Mouse (Mus musculus) urinary bladder, postnatal 10 days (tissue): Measurements from ENCODE around the gene Fam171a1.
"Not testable (repeated sequence)": the region's sequence is repeated elsewhere in the genome, so short reads cannot be mapped to it uniquely, and the experiment has no call there.

ENCODE experiments used
- DNase-seq: peaks from one replicate; pipeline ENCODE4 v3.0.0; 2022; ENCODE audit warnings: low spot score

Gene Fam171a1

DNA sequence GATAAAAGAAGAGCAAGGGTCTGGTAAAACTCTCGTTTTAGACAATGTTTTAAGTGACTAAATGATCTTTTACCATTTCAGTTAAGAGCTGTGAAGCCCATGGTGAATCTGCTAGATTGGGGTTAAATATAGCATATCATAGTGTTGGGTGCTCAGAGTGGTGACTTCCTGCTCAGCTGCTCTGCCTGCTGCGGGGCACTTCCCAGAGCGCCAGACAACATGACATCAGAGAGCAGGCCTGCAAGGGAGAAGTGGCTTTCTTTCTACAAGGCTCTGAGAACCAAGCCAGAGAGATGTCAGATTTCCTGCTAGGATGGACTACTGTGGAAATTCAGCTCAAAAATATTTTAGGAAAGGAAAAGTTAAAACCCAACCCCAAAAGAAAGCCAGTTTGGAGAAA lies 57.8 kb downstream of the Fam171a1 start:
- DNase-seq, result no peak

DNA sequence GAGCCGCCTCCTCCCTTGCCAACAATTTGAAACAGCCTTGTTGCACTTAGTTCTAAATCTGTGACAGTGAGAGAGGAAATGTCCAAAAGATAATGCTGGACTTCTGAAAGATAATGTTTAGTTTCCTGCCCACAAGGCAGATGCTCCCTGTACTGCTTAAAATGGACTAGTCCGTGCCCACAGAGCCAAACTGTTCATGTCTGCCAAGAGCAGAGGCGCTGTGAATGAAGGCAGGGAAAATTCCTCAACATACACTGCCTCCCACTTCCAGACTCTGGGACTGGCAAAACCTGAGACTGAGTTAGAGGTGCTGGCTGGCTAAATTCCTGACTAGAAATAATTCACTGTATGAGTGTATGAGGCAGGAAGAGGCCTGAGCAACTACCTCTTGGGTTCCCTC lies 58.6 kb downstream of the Fam171a1 start:
- no peak for DNase-seq

DNA sequence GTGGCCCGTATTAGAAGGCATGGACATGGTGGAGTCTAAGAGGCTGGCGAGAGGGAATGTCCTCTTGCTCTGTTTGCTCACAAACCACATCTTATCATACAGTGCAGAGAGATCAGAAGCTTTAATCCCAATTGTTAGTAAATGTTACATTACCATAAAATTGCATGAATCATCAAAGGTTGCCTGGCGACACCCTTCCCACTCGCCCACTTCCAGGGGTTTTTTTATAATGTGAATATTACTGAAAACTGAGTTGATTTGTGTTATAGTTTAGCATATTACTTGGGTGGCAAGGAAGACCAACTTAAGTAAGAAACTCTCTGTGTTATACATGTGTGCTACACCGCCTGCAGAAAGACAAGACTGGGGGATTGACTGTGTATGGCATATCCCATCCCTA lies 60.9 kb downstream of the Fam171a1 start:
- no peak for DNase-seq

DNA sequence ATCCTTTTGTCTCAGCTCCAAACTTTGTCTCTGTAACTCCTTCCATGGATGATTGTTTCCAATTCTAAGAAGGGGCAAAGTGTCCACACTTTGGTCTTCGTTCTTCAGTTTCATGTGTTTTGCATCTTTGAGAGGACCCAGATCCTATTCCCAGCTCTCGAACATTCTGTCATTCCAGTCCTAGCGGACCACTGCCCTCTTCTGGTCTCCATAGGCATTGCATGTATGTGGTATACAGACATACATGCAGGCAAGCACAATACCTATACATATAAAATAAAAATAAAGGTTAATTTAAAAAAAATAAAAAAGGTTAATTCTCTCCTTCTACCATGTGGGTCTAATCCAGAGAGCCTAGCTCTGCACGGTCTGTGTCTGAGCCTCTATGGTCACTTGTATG lies 62.0 kb downstream of the Fam171a1 start:
- not testable (repeated sequence) for DNase-seq

DNA sequence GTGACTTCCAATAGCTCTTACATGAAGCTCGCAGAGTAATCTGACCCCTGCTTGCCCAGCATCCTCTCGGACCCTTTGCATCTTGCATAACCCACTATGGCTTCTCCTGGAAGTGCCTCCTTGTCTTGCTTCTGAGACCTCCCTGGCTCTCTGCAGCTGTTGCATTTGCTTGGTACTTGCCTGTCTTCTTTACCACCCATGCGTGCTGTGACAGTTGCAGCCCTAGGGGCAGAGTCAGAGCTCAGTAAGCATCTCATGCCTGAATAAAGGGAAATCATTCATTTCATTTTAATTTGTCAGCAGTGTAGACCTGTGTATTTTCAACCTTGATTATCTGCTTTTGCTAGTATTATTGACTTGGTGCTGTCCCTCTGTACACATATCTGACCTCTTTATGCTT lies 62.7 kb downstream of the Fam171a1 start:
- DNase-seq, result no peak

DNA sequence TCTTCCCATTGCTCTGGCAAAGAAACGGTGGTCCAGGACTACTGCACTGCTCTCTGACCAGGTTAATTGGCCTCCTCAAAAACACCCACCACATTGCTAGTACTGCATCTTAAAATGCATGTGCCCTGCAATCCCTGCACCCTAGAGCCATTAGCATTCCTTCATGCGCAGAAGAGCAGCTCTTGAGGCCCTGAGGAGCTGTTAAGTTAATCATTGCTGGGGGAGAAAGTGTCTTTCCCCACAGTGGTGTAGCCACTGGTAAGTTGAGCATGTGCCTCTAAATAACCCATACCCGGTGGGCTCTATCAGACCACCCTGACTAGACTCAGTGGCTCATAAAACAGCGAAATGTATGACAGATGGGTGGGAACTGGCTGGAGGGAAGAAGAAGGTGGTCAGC lies 66.5 kb downstream of the Fam171a1 start:
- no peak for DNase-seq

DNA sequence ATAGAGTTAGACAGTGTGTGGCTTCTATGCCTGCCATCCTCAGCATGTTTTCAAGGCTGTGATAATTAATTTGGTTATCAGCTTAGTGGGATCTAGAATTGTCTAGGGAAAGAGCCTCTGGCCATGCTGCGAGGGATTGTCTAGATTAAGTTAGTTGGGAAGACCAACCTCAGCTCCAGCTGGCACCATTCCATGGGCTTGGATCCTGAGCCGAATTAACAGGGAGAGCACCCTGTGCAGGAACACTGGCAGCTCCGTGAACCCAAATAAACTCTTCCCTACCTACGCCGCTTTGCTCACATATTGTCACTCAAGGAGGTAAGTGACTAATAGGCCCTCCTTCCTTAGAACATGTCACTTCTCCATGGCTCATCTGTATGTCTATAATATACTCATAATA lies 69.6 kb downstream of the Fam171a1 start:
- no peak for DNase-seq

DNA sequence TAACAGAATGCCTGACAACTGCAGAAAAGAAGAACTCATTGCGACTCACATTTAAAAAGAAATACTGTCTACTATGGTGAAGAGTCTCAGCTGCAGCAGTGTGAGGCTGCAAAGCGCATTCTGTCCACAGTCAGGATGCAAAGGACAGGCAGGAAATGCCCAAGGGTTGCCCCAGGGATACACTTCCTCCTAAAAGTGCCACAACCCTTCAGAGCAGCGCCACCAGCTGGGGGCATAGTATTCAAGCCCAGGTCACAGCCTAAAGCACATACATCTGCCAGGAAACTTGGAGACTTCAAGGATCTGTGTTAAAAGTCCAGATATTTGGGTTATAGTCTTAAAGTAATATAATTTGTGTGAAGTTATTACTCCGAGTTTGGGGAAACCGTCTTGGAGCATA lies 71.3 kb downstream of the Fam171a1 start:
- no peak for DNase-seq

DNA sequence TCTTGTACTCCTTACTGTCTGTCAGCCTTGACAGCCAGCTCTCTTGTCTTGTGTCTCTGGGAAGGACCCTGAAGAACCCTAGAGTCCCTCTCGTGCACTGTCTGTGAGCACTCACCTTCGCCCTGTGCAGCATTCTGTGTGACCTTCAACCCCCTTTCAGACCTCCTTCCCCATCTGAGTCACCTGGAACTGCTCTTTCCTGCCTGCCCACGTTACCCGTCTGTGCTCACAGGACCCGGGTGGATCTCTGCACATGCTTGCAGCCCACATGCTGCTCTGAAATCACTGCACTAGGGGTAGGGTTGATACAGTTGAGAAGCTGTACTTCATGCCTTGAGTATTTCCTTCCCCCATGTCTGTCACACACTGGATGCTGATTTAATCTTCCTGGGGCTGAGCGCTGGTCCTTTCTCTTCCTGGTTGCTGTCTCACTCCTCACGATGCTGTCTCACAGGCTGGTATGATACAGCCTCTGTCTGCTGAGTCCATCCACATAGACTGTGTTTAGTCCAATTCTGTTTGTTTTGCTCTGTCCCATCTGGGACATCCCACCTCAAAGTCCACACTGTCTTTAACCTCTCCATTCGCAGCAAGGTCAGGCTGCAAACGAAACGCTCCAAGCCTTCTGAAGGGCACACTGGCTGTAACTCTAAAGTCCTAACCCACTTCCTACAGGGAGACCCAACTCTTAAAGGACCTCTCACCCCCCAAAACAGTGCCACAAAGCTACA lies 74.9 kb downstream of the Fam171a1 start:
- DNase-seq, result no peak

DNA sequence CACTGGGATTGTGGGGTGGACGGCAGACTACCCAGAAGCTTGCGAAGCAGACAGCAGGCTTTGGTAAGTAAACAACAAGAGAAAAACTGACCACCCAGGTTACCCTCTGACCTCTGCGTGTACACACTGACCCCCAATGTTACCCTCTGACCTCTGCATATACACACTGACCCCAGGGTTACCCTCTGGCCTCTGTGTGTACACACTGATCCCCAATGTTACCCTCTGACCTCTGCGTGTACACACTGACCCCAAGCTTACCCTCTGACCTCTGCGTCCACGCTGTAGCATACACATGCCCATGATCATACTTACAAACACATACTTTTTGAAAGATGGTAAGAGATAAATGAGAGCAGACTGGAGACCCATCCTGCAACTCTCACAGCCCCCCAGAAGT lies 77.1 kb downstream of the Fam171a1 start:
- no peak for DNase-seq

DNA sequence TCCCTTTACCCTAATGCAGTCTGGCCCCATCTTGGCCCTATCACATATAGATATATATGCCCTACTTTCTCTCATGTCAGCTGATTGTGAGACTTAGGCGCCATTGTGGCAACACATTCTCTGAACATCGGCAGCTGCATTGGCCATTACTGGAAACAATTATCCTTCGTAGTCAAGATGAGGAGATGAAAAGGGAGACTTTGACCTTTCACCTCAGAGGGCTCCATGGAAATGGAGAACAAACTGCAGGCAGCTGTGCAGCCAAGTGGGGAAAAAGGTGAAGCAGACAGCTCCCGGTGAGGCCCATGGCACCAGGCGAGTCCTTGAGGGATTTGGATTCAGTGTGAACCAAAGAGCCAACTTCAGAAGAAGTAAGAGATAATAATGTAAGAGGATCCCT lies 81.5 kb downstream of the Fam171a1 start:
- DNase-seq, result no peak

DNA sequence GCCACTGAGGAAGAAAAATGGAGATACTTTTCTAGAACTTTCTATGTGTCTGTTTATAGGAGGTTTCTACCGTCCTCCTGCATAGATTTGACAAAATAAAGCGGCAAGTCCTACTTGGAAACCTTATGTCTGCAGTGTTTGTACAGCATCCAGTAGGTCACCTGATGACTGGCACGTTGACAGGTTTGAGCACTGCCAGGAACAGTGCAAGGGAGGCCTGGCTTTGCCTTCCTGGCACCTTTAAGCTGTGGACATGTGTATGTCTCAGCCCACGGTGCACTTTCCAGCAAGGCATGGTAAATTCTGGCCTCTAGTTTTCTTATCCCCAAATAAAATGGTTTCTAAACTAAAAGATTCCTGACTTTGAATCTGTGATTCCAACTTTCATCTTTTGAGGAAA lies 86.4 kb downstream of the Fam171a1 start:
- no peak for DNase-seq

DNA sequence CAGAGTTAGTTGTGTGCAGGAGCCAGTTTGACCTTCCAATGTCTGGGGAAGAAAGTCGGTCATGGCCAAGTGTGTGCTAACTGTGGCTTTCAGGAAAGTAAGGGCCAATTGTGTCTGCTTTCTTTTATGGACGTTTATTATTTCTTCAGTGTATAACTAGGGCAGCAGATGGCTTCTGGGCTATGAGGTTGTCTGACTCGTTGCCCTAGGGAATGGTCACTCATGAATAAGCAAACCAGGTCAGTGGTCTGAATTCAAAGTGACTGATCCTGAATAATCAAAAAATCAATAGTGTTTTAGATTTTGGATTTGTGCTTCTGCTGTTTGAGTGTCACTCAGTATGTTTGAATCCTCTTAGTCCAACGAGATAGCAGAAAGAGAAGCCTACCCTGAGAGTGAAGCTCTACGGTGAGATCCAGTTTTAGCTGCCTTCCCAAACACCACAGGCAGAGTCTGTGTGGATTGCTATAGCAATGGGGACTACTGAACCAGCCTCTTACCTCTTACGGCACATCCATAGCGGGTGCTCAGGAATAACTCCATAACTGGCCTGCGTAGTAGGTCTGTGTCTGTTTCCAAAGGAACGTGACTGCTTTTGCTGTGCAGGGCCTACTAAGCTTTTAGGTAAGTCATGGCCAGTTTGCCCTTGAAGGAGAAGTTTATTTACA lies 93.1 kb downstream of the Fam171a1 start:
- DNase-seq, result no peak

DNA sequence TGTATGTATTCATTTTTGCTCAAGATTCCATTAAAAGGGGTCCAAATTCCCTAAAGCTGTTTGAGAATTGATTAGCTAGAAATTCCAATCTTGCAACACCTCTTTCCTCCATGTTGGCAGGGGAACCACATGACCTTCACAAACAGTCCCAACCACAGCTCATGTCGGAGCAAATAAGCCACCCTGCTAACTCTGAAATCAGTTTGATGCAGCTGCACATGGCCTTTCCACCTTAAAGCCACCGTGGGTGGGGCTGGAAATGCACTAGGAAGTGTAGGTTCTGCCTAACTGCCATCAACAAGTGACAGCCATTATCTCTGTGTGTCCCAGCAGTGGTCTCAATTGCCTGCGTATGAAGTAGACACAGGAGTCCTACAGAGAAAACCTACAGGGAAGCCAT lies 101.5 kb downstream of the Fam171a1 start:
- no peak for DNase-seq

DNA sequence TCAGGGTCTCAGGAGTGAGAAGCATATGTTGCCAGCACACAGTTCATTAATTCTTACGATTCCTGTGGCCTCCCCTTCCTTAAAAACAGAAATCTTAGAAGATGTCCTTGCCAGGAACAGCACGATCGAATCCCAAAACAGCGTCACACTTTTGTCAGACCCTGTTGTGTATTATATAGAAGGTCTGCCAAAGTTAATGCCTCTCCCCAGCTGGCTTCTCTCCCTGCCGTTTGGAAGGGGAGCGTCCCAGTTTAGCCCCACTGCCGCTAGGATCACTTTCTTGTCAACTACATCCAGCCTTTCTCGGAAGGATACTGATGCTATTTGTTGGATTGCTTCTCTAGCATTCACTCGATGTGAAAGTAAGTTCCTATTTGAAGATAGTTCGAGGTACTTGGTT lies 102.6 kb downstream of the Fam171a1 start:
- no peak for DNase-seq

DNA sequence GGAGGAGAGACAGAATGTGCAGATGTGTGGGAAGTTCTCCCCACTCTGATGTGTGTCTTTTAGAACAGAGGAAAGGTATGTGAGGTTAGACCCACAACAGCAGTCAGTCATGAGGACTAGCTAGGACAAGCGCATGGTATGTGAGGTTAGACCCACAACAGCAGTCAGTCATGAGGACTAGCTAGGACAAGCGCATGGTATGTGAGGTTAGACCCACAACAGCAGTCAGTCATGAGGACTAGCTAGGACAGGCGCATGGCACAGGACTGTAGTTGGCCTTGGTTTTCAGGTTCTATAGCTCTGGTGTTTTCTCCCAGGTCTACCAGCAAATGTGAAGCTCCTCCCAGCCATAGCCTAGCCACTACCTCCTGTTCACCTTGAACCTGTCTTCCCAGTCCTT lies 103.6 kb downstream of the Fam171a1 start:
- not testable (repeated sequence) for DNase-seq

DNA sequence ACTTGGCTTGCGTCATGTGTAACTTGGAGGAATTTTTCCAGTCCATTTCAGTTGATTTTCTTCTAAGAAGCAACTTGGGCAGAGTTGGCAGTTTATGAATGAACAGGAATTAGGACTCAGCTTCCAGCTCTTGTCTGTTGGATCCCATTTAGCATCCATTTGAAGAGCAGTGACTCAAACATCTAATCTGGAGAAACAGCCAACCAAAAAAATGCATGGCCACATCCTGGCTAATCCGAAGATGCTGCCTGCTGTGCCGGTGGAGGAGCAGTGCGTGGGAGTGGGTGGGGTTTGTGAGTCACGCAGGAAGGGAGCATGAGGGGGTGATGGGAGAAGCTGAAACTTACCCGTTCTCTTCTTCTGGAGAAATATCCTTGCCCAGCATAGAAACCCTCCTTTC lies 104.2 kb downstream of the Fam171a1 start:
- DNase-seq, result no peak

DNA sequence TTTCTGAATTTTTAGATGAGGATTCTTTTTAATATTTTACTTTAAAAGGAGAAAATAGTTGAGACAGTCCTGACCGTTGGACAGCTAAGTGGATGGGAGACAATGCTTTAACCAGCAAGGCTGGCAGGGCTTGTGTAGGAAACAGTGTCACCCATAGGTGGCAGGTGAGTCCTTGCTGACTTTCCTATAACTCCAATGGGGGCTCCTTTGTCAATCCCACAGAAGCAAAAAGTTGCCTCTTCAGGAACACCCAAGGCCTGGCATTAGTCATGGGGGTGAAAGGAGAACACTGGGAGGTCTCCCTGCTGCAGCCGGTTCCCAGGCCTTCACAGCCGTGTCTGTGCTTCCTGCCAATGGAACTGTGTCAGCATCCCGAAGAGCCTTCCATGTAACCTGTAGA lies 114.5 kb downstream of the Fam171a1 start:
- DNase-seq, result no peak

DNA sequence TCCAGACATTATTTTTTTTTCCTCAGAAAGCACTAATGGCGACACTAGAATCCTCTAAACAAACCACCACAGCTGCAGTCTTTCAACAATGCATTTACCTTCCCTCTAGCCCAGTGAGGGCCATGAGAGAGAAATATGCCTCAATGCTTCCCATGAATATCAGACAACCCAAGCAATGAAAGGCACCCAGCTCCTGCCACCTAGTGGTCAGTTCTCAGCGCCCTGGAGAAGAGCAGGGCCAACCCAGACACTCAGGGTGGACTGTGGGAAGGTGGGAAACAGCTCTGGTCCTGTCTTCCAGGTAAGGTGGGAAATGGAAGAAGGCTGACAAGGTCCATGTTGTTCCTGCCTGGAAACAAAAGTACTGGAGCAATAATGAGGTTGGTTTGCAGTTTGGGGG lies 115.0 kb downstream of the Fam171a1 start:
- no peak for DNase-seq

DNA sequence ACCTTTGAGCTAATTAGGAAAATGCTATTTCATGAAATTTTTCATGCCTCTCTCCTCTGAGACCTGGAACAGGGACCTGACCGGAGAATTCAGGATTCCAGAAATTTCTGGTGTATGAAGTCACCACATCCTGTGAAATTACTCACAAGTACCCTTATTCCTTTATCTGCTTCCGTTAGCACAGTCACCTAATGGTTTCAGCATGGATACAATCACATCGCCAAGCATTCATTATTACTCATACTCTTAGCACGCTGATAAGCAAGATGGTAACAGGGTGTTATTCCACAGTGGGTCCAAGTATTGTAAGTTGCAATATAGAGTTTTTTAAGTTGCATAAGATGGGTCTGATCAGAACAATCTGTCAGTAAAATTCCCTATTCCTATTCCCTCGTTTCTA lies 125.2 kb downstream of the Fam171a1 start:
- DNase-seq, result no peak

DNA sequence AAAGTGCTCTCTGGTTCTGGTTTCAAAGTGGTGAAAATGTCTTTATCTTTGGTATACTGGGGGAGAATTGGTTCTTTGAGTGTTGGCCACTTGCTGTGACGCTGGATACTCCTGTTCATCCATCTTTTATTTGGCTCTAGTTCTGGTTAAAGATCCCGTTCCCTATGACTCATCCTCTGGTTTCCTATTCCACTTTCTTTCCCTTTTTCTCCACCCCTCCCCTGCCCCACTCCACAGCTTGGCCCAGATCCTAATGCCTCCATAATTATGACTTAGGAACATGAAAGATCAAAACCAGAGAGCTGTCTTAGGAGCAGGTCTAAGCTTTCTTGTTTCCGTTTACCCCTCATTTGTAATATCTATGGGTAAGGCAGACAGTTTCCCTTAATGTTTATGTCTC lies 130.2 kb downstream of the Fam171a1 start:
- DNase-seq, result no peak

DNA sequence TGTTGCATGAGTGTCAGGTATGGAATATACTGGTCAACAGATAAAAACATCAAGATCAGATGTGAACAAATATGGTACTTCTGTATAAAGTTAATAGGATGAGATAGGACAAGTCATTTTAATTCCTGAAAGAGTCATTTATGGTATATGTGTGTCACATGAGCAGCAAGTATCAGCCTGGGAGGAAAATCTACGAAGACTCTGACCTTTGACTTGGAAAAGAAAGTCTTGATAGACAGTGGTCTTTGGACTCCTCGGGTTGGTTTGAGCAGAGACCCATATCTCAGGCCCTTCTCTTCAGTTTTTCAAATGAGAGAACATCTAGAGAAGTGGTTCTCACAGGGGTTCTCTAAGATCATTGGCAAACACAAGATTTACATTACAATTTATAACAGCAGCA lies 137.3 kb downstream of the Fam171a1 start:
- no peak for DNase-seq

DNA sequence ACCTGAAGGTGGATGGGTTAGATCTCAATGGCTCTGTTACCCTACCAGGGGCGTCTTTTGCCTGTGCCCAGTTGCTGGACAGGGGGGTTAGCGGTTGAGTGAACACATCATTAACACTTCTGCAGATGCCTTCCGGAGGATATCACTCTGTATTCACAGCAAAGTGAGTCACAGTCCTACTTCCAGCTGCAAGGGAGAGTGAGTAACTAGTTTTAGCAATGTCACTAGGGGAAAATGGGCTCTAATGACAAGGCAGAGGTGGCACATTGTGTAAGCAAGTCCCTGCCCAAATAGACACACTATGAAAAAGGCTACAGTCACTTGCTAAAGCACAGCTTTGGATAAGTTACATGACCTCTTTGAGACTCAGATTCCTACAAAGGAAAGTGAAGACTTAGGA lies 152.4 kb downstream of the Fam171a1 start:
- no peak for DNase-seq

DNA sequence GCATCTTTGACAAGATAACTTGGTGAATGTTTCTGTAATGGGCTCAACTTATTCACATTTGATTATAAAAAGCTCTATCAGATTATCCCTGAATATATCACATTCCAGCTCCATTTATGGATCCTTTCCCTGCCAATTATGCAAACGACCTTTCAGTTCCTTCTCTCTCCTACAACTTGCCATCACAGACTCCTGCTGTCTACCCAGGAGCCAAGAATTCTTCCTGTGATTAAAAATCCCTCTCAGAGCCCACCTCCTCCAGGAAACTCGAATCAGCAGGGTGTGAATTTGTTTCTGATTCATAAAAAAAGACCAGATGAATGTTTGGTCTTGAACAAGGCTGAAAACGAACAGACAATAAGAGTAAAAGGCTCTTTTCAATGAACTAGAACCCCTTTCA lies 153.9 kb downstream of the Fam171a1 start:
- DNase-seq, result no peak
